Mouse (Mus musculus): ENCODE results near the gene Myom1. TPM values are rescaled to one million over a fixed set of nuclear protein-coding genes. Genes with fewer than 3 reads are reported as not detected.

The Myom1 gene
- polyA plus RNA-seq, 1 experiment = 13.4 TPM

Other genes starting within 250 kb of the Myom1 start
- 53.2 and 66.7 TPM in 2 replicates for gene Tgif1, start 149.1 kb upstream of the Myom1 start, polyA plus RNA-seq (2012; rRNA removed)
- gene Myl12a, start 245 bp downstream of the Myom1 start, polyA plus RNA-seq (2012; rRNA removed) = 182 and 237 TPM in 2 replicates
- gene Lpin2, start 179.9 kb downstream of the Myom1 start, polyA plus RNA-seq (2012; rRNA removed) = 10.7 and 12.5 TPM in 2 replicates

Data from gonadal fat pad, adult 2 months (tissue).